Mouse (Mus musculus): Measurements from ENCODE around the gene Jak2. TPM values are rescaled to one million over a fixed set of nuclear protein-coding genes. Genes with fewer than 3 reads are reported as not detected.

Gene Jak2
- polyA plus RNA-seq, 1 experiment from 2014 or later = 14.4 TPM

DNA sequence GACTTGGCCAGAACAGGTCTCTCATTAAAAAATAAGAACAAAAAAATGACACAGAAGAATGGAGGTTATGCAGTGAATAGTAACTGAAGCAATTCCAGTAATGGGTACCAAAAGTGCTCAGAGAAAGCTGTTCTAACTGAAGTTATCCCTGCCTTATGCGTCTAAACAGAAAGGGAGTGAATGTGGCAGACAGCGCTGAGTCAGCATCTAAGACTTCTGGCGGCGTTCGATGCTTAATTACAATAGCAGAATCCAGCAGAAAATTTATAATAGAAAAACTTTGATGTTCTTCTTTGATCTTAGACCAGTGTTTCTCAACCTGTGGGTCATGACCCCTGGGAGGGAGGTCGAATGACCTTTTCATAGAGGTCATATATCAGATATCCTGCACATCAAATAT, 94.0 kb downstream of the Jak2 start:
- no peak overlapping the region for H3K4me2 ChIP-seq (replicated peaks)
- H3K27ac ChIP-seq = no peak overlapping the region
- no peaks in the 10 kb centered on the region for H3K27me3 ChIP-seq
- 82% methylated on average over 6 of the region's 6 CpGs for WGBS
- H3K36me3 ChIP-seq = peaks cover 5% of the 10 kb centered on the region
- H3K4me3 ChIP-seq = no peak overlapping the region
- no peaks in the 10 kb centered on the region for H3K4me1 ChIP-seq
- no peak overlapping the region for H3K9ac ChIP-seq
- H3K9me3 ChIP-seq = no peaks in the 10 kb centered on the region
- no peak for ATAC-seq (ENCODE audit: insufficient number of reproducible peaks, insufficient read depth, low FRiP score, low TSS enrichment)

DNA sequence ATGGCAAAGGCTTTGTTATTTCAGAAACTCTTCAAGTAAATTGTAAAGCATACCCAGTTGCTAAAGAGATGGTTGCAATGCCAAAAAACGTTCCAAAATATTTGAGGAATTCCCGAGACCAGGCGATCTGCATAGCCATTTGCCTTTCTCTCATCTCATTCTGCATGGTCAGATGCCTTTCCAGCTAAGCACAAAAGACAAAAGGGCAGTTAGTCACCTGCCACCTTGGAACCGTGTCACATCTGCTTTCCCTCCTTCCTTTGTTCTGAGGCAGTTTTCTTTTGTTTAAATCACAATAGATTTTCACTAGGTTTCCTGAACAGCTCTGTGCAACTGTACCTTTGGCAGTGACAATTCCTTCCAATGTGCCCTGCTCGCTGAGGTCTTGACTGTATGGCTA, 99.4 kb downstream of the Jak2 start:
- Histone ChIP-seq H3K27ac (no peak overlapping the region), H3K4me1 (no peaks in the 10 kb centered on the region), H3K9ac (no peak overlapping the region), H3K4me2 (replicated peaks) (no peak overlapping the region), H3K36me3 (peaks cover 5% of the 10 kb centered on the region), H3K27me3 (no peaks in the 10 kb centered on the region), H3K4me3 (no peak overlapping the region), H3K9me3 (no peaks in the 10 kb centered on the region)
- WGBS = 58% methylated on average over 5 of the region's 5 CpGs
- no peak for ATAC-seq (ENCODE audit: insufficient number of reproducible peaks, insufficient read depth, low FRiP score, low TSS enrichment)

DNA sequence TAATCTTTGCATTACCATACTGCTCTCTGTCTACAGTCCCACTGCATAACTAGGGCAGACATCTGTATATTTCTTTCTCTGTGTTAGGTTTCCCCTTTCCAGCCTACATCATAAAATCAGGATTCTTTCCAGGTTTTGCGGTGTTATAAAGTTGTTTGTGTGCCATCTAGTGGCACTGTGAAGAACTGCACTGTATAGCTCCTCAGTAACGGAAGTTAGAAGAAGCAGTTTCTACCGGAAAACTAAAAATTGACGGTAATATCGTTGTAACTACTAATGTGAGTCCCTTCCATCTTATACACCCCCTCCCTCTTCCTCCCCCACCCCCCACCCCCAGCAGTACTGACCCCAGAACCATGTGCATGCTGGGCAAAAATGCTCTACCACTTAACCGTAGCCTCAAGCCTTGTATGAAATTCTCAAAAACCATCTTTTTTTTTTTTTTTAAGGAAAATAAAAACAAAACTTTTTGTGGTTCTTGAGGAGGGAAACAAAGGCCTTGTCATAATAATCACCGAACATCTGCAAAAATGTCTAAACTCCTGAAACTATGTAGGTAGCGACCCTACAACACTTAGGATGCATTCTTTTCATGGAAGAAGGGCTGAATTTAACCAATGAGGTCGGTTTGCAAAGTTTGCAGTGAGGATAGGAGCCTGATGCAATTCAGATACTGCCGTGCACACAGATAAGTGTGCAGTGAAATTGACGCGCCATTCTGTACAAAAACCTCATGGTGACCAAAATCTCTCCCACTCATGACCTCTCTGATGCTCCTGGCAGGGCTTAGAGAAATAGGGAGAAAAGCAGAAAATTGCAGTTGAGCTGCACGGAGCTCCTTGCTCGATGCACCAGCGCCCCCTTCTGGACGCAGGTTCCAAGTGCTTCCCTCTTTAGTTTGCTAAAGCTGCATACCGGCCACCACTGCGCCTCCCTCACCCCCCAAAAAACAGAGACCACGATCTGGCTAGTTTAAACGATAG, 103.6 kb downstream of the Jak2 start:
- Histone ChIP-seq H3K9ac (no peak overlapping the region), H3K9me3 (no peaks in the 10 kb centered on the region), H3K4me2 (replicated peaks) (peak overlapping the region; percentile 59), H3K4me1 (no peaks in the 10 kb centered on the region), H3K27ac (no peak overlapping the region), H3K4me3 (peak overlapping the region; percentile 18), H3K36me3 (peaks cover 6% of the 10 kb centered on the region; the same call in 1 of the 2 replicates), H3K27me3 (no peaks in the 10 kb centered on the region)
- peak; percentile 80; the same call in 1 of the 2 replicates for ATAC-seq (ENCODE audit: insufficient number of reproducible peaks, insufficient read depth, low FRiP score, low TSS enrichment)
- WGBS = 3% methylated on average over 20 of the region's 20 CpGs

DNA sequence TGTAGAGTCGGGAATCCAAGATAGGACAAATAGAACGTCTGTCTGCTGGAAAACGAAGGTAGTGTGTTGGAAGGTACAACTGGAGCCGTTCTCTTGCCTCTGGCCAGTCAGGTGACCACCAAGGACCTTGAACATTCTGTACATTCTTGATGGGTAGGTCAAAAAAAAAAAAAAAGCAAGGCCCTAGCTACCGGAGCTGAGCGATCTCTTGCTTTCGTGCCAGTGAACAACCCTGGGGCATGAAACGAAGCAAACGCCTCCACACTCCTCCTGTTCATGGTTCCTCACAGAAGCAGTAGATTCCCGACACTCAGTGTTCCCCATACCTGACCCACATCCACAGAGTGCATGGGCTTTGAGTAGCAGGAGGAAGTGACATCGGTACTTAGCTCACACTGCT, 104.7 kb downstream of the Jak2 start:
- Histone ChIP-seq H3K27ac (no peak overlapping the region), H3K4me2 (replicated peaks) (no peak overlapping the region), H3K4me3 (no peak overlapping the region), H3K9ac (no peak overlapping the region), H3K4me1 (no peaks in the 10 kb centered on the region), H3K27me3 (no peaks in the 10 kb centered on the region), H3K36me3 (peaks cover 5% of the 10 kb centered on the region; the same call in 1 of the 2 replicates), H3K9me3 (no peaks in the 10 kb centered on the region)
- no peak for ATAC-seq (ENCODE audit: insufficient number of reproducible peaks, insufficient read depth, low FRiP score, low TSS enrichment)
- 83% methylated on average over 11 of the region's 11 CpGs for WGBS

DNA sequence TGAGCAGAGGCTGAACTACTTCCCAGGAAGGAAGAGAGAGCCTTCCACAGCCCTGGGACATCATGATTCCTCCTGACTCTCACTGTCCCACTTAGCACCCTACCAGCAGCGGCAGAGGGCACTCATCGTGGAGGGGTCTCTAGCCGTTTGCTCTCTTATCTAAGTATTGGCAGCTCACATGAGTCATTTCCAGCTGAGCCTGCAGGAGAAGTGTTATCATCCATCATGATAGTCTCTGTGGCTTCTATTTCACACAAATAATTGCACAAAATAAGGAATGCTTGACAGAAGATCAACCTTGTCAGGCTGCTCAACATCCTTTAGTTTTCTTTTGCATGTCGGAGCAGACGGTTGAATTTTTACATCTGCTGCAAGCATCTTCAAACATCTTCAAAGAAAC, 108.6 kb downstream of the Jak2 start:
- Histone ChIP-seq H3K27ac (no peak overlapping the region), H3K4me1 (no peaks in the 10 kb centered on the region), H3K4me2 (replicated peaks) (no peak overlapping the region), H3K4me3 (no peak overlapping the region), H3K9ac (no peak overlapping the region), H3K27me3 (no peaks in the 10 kb centered on the region), H3K36me3 (peaks cover 5% of the 10 kb centered on the region; the same call in 1 of the 2 replicates), H3K9me3 (no peaks in the 10 kb centered on the region)
- 79% methylated on average over 5 of the region's 5 CpGs for WGBS
- ATAC-seq (ENCODE audit: insufficient number of reproducible peaks, insufficient read depth, low FRiP score, low TSS enrichment) = no peak

DNA sequence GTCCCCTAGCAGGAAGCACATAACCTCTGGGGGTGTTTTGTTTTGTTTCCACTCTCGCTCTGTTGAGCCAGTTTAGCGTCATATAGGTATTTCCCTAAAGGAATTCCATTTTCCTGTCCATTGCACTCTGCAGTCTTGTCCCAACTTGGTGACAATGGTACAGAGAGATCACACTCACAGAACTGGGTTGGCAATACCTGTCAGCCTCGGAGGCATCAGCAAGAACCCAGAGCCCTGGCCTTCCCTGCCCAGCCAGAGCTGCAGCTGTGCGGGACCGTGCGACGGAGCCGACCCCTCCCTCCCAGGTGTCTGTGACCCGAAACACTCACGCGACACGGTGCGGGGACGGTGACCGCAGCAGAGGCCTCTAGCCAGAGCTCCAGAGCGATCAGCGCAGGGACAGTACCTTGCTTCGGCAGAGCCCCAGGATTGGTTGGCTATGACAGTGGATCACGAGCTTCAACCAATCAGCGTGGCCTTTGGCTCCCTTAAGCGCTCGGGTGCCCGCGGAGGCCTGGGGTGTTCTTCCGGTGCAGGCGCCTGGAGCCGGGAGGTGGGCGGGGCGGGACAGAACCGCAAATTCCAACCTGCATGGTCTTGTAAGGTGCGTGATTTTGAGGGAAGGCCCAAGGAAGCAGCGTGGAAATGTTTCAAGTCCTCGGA, 110.0 kb downstream of the Jak2 start:
- Histone ChIP-seq H3K4me2 (replicated peaks) (peak overlapping the region; percentile 54), H3K4me3 (peak overlapping the region; percentile 56), H3K27ac (no peak overlapping the region), H3K9ac (peak overlapping the region; percentile 52), H3K9me3 (no peaks in the 10 kb centered on the region), H3K4me1 (no peaks in the 10 kb centered on the region), H3K36me3 (peaks cover 5% of the 10 kb centered on the region; the same call in 1 of the 2 replicates), H3K27me3 (no peaks in the 10 kb centered on the region)
- 2% methylated on average over 33 of the region's 33 CpGs for WGBS
- peak; percentile 97 for ATAC-seq (ENCODE audit: insufficient number of reproducible peaks, insufficient read depth, low FRiP score, low TSS enrichment)

DNA sequence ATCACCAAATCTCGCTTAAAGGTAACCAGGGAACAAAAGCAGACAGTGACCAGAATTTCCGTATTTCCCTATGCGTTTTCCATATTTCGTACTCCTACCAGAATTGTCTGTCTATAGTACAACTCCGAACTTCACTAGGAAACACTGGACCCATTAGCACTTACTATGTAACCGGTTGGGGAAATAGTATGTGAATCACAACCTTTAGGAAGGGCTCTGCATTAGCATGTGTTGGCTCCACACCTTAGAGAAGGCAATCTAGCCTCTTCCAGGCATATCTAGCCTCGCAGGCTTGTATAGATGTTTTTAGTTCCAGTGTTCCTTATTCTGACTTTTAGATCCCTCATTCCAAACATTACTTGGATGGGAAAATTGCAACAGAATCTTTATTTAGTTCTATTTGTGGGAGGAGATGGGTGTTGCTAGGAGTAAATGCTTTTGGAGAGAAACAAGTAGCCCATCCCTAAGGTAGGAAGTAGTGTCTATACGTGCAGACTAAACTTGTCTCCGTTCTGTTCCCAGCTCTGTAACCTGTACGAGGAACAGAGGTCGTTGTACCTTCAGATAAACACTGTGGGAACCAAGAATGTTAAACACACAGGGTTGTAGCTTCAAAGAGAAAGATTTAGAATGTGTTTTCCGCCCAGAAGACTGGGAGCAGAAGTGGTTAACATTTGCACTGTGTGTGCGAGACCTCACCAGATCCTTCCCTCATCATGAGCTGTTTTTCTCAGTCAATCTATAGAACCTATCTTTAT, 110.7 kb downstream of the Jak2 start:
- H3K27ac ChIP-seq = no peak overlapping the region
- ATAC-seq (ENCODE audit: insufficient number of reproducible peaks, insufficient read depth, low FRiP score, low TSS enrichment) = no peak

More for the DNA sequence above, 110.7 kb downstream of the Jak2 start:
- no peaks in the 10 kb centered on the region for H3K27me3 ChIP-seq
- peak overlapping the region; percentile 56 for H3K4me3 ChIP-seq
- H3K9me3 ChIP-seq = no peaks in the 10 kb centered on the region
- peak overlapping the region; percentile 54 for H3K4me2 ChIP-seq (replicated peaks)
- peaks cover 5% of the 10 kb centered on the region; the same call in 1 of the 2 replicates for H3K36me3 ChIP-seq
- no peak overlapping the region for H3K9ac ChIP-seq
- peaks cover 2% of the 10 kb centered on the region; the same call in 1 of the 2 replicates for H3K4me1 ChIP-seq
- WGBS = 51% methylated on average over 13 of the region's 13 CpGs

Other genes starting within 250 kb of the Jak2 start
- 73.4 and 74.8 TPM in 2 replicates for gene Ak3, start 203.9 kb upstream of the Jak2 start, polyA plus RNA-seq (2016; fragmentation: Nextera tagmentation; extraction: Ambion mirVana)
- 62.9 TPM in 2 replicates for gene Rcl1, start 150.5 kb upstream of the Jak2 start, polyA plus RNA-seq (2016; fragmentation: Nextera tagmentation; extraction: Ambion mirVana)
- gene Insl6, start 73.5 kb downstream of the Jak2 start, polyA plus RNA-seq (2016; fragmentation: Nextera tagmentation; extraction: Ambion mirVana) = 3.9 and 9.0 TPM in 2 replicates
- gene Rln1, start 82.8 kb downstream of the Jak2 start, polyA plus RNA-seq (2016; fragmentation: Nextera tagmentation; extraction: Ambion mirVana) = 0.45 and 0.46 TPM in 2 replicates
- gene Plgrkt, start 115.6 kb downstream of the Jak2 start, polyA plus RNA-seq (2016; fragmentation: Nextera tagmentation; extraction: Ambion mirVana) = 69.4 and 72.8 TPM in 2 replicates
- 0.14 and 0.32 TPM in 2 replicates for gene Cd274, start 115.6 kb downstream of the Jak2 start, polyA plus RNA-seq (2016; fragmentation: Nextera tagmentation; extraction: Ambion mirVana)
- gene Pdcd1lg2, start 159.1 kb downstream of the Jak2 start, polyA plus RNA-seq (2016; fragmentation: Nextera tagmentation; extraction: Ambion mirVana) = 0.15 TPM in 1 of 2 replicates, not detected in the other